Mouse (Mus musculus): ENCODE measurements around the gene Pof1b.
A peak's percentile ranks its signal among the peaks of the same experiment; 100 is the strongest.

Gene Pof1b

DNA sequence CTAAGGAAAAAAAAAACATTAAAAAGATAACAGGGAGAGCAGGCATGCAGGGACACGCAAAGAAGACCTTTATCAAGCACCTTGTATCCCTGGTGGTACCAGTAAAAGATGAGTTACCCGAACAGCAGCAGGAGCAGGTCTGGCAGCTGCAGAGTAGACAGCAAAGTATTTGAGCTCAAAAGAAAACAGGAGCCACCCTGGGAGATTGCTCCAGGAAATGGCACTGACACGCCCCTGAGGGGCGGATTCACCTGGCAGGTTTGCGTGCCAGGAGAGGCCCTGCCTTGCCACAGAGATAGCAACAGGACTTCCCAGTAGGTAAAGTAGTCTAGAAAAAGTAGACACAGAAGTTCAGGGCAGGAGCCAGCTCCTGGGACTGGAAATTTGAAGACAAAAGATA lies at the start of gene Pof1b:
Pof1b (minus strand) TSS at position 144 of the 400 bp plus-strand sequence.
- no peak for DNase-seq (ENCODE audit: low spot score)

DNA sequence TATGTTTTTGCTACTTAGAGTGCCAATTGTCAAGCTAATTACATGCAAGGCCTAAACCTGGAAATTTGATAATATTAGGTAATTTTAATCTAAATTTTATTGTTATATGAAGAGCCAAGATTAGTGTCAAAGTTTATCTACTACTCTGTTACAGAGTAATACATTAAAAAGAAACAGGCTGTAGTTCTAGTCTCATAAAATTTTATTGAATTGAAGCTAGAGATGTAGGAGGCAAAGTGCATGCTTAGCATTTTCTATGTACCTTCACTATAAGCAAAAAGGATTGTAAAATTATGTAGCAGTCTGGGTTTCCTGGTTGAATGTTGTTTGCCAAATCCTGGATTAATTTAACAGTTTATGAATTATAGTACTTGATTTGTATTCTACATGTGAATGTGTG lies 18.1 kb upstream of the Pof1b start:
- no peak for DNase-seq (ENCODE audit: low spot score)

- no peak for DNase-seq (ENCODE audit: low spot score)
Measured at GRCm38 (mm10) chrX:112694392-112694791, 4.1 kb downstream of the Pof1b start.

GRCm38 (mm10) chrX:112680605-112681004 lies 17.8 kb downstream of the Pof1b start:
- DNase-seq (ENCODE audit: low spot score): no peak

GRCm38 (mm10) chrX:112675525-112675924 lies 22.9 kb downstream of the Pof1b start:
- no peak for DNase-seq (ENCODE audit: low spot score)

GRCm38 (mm10) chrX:112601306-112602120 lies 96.9 kb downstream of the Pof1b start:
- peak; percentile 6 for DNase-seq (ENCODE audit: low spot score)

DNA sequence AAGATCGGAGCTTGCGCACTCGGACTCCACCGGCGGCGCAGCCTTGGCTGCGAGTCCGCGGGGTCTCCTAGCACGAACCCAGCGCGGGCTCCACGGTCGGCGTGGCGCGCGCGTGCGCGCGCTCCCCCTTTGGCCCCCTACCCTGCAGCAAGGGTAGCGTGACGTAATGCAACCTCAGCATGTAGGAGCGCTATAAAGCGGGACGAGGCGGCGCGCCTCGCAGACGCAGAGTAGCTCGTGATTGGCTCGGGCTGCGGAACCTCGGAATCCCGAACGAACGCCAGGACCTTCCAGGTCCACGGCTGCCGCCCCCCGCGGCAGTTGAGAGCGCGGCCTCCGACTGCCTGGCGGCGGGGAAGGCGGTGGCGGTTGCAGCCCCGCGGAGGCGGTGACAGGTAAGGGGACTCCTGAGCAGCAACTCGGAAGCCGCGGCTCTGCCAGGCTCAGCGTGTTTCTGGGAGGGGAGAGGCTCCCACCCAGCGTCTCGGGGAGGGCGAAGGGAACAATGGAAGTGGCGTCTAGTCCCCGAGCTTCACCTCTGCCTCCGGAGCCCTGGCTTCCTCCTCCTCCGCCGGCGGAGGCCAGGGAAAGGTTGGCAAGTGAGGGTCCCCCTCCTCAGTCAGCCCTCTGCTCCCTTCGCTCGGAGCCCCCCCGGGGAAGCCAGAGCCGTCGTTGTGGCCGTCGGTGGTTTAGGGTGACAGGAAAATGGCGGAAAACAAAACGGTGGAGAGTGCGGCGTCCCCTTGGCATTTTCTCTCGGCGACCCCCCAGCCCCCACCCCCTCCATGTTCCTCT lies 97.7 kb downstream of the Pof1b start, which contains the start of gene Zfp711:
Zfp711 (plus strand) TSS at position 16 of the 795 bp plus-strand sequence.
- peak; percentile 18 for DNase-seq (ENCODE audit: low spot score)
